Mouse (Mus musculus): ENCODE results near the gene Olfr1251. TPM values are rescaled to one million over a fixed set of nuclear protein-coding genes. Genes with fewer than 3 reads are reported as not detected.
"Not testable (repeated sequence)": the region's sequence is repeated elsewhere in the genome, so short reads cannot be mapped to it uniquely, and the experiment has no call there.

The Olfr1251 gene
- not detected in 2 replicates for polyA plus RNA-seq (2015; fragmentation: Nextera tagmentation; extraction: Ambion mirVana)

DNA sequence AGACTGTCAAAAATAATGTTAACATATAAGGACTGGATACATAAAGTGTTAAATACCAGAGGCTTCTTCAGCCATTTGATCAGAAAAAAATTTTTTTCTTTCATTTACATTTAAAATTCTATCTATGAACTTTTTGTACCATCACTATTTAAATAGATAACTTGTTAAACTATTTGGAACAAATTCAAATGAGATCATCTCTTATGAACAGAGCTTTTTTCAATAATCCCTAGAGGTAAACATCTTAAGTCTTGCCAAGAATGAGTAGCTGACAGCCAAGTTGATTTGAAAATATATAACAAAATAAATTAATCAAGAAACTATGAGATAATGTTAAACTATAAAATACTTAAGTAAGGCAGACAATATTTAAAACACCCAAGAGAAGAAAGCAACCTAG lies at the start of gene Olfr1251:
TSS of gene Olfr1251 (minus strand) at position 101 of the 400 bp plus-strand sequence.
- Histone ChIP-seq H3K4me2 (no peak within 1 kb of the TSS), H3K9me3 (no peaks in the 10 kb centered on the region), H3K27me3 (no peaks in the 10 kb centered on the region), H3K4me1 (no peaks in the 10 kb centered on the region), H3K27ac (no peak within 1 kb of the TSS), H3K4me3 (no peak within 1 kb of the TSS), H3K36me3 (no peaks in the 10 kb centered on the region), H3K9ac (no peak within 1 kb of the TSS)
- no peak for ATAC-seq (ENCODE audit: borderline replicate concordance, extremely low read depth, low FRiP score, low TSS enrichment)

DNA sequence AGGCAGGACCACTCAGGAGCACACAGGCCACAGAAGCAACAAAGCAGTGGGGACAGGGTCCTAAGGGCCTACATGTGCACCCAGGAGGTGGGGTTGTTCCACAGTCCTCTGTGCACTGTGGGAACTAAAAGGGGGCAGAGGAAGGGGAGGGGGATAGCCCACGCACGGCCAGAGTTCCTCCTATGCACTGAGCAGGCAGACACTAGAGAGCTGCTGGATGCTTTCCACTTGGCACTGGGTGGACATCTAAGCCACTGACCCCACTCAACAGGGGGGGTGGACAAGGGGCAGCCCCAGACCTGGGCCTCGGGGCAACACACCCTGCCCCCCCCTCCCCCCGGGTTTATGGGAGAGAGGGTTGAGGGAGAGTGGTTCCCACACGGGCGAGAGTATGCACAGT lies 20.2 kb upstream of the Olfr1251 start:
- H3K9me3 ChIP-seq = no peaks in the 10 kb centered on the region
- H3K9ac ChIP-seq = no peak overlapping the region
- ATAC-seq (ENCODE audit: borderline replicate concordance, extremely low read depth, low FRiP score, low TSS enrichment) = 0 out of 2 replicates have a peak, but pooled peaks have one; percentile 23
- H3K36me3 ChIP-seq = no peaks in the 10 kb centered on the region
- no peak overlapping the region for H3K4me3 ChIP-seq
- no peak overlapping the region for H3K4me2 ChIP-seq
- no peak overlapping the region for H3K27ac ChIP-seq
- no peaks in the 10 kb centered on the region for H3K27me3 ChIP-seq
- H3K4me1 ChIP-seq = no peaks in the 10 kb centered on the region
- 76% methylated on average over 6 of the region's 6 CpGs for WGBS

DNA sequence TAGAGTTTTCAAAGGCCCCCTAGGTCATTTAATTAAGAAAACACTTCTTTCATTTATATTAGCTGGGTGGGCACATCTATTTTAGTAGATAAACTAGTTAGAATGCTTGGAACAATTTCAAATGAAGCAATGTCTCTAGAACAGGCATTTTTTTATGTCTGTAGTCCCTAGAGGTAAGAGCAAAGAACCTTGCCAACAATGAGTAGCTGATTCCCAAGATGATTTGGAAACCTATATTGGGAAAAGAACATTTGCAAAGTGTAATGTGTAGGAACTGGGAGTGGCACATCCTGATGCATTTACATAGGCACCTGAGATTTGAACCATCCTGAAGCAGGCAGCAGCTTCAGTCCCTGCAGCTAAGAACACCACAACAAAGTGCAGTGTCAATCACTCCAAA lies 10.4 kb downstream of the Olfr1251 start, which contains the start of gene Olfr1250:
TSS of gene Olfr1250 (minus strand) at position 101 of the 400 bp plus-strand sequence.
- Histone ChIP-seq H3K27ac (no peak within 1 kb of the TSS), H3K9ac (no peak within 1 kb of the TSS), H3K4me1 (no peaks in the 10 kb centered on the region), H3K36me3 (no peaks in the 10 kb centered on the region), H3K4me2 (no peak within 1 kb of the TSS), H3K4me3 (no peak within 1 kb of the TSS), H3K9me3 (no peaks in the 10 kb centered on the region), H3K27me3 (no peaks in the 10 kb centered on the region)
- ATAC-seq (ENCODE audit: borderline replicate concordance, extremely low read depth, low FRiP score, low TSS enrichment) = no peak

DNA sequence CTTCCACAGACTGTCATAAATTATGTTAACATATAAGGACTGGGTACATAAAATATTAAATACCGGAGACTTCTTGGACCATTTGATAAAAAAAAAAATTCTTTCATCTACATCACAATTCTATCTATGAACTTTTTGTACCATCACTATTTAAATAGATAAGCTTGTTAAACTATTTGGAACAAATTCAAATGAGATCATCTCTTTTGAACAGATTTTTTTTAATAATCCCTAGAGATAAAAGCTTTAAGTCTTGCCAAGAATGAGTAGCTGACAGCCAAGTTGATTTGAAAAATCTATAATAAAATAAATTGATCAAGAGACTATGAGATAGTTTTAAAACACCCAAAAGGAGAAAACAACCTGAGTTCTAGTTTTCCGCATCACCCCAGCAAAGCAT lies 36.9 kb downstream of the Olfr1251 start, which contains the start of gene Olfr1249:
TSS of gene Olfr1249 (minus strand) at position 101 of the 400 bp plus-strand sequence.
- WGBS = 90% methylated on average over 2 of the region's 2 CpGs

DNA sequence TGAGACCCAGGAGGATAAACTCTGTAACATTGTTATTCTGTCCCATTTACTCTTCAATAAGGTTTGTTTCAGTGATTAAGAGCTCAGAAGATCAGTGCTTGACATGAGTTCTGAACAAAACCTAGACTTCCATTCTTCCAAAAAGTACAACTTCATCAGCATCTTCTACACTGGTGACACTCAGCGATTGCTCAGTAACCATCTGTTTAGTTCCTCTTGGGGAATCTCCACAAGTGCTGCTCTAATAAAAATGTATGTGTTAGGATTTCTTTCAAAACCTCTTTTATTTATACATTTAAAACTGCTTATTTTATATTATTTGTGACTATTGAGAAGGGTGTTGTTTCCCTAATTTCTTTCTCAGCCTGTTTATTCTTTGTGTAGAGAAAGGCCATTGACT lies 53.6 kb downstream of the Olfr1251 start, which contains the start of gene Olfr1248:
TSS of gene Olfr1248 (minus strand) at position 101 of the 400 bp plus-strand sequence.
- not testable (repeated sequence) for ATAC-seq (ENCODE audit: borderline replicate concordance, extremely low read depth, low FRiP score, low TSS enrichment); H3K4me2 ChIP-seq; H3K4me1 ChIP-seq; H3K27me3 ChIP-seq; H3K4me3 ChIP-seq; H3K27ac ChIP-seq; H3K9me3 ChIP-seq; H3K36me3 ChIP-seq; H3K9ac ChIP-seq
- 97% methylated on average over 1 of the region's 1 CpGs for WGBS

More for the DNA sequence above, 36.9 kb downstream of the Olfr1251 start, which contains the start of gene Olfr1249:
- H3K27me3 ChIP-seq = no peaks in the 10 kb centered on the region
- no peak for ATAC-seq (ENCODE audit: borderline replicate concordance, extremely low read depth, low FRiP score, low TSS enrichment)
- no peaks in the 10 kb centered on the region for H3K4me1 ChIP-seq
- no peaks in the 10 kb centered on the region for H3K36me3 ChIP-seq
- H3K4me3 ChIP-seq = no peak within 1 kb of the TSS
- no peak within 1 kb of the TSS for H3K4me2 ChIP-seq
- no peak within 1 kb of the TSS for H3K27ac ChIP-seq
- no peak within 1 kb of the TSS for H3K9ac ChIP-seq
- no peaks in the 10 kb centered on the region for H3K9me3 ChIP-seq

Other genes with a start within 250 kb of the Olfr1251 start
- not detected in 2 replicates for gene Olfr1240, start 228.9 kb downstream of the Olfr1251 start, polyA plus RNA-seq (2015; fragmentation: Nextera tagmentation; extraction: Ambion mirVana)
- not detected in 2 replicates for gene Olfr1241, start 184.8 kb downstream of the Olfr1251 start, polyA plus RNA-seq (2015; fragmentation: Nextera tagmentation; extraction: Ambion mirVana)
- gene Olfr1242, start 173.6 kb downstream of the Olfr1251 start, polyA plus RNA-seq (2015; fragmentation: Nextera tagmentation; extraction: Ambion mirVana) = not detected in 2 replicates
- gene Olfr1243, start 140.4 kb downstream of the Olfr1251 start, polyA plus RNA-seq (2015; fragmentation: Nextera tagmentation; extraction: Ambion mirVana) = not detected in 2 replicates
- gene Olfr1245, start 93.5 kb downstream of the Olfr1251 start, polyA plus RNA-seq (2015; fragmentation: Nextera tagmentation; extraction: Ambion mirVana) = not detected in 2 replicates
- gene Olfr1246, start 78.8 kb downstream of the Olfr1251 start, polyA plus RNA-seq (2015; fragmentation: Nextera tagmentation; extraction: Ambion mirVana) = not detected in 2 replicates
- gene Olfr1247, start 57.8 kb downstream of the Olfr1251 start, polyA plus RNA-seq (2015; fragmentation: Nextera tagmentation; extraction: Ambion mirVana) = not detected in 2 replicates
- gene Olfr1248, start 53.7 kb downstream of the Olfr1251 start, polyA plus RNA-seq (2015; fragmentation: Nextera tagmentation; extraction: Ambion mirVana) = not detected in 2 replicates
- not detected in 2 replicates for gene Olfr1249, start 37.0 kb downstream of the Olfr1251 start, polyA plus RNA-seq (2015; fragmentation: Nextera tagmentation; extraction: Ambion mirVana)
- not detected in 2 replicates for gene Olfr1250, start 10.5 kb downstream of the Olfr1251 start, polyA plus RNA-seq (2015; fragmentation: Nextera tagmentation; extraction: Ambion mirVana)
- not detected in 2 replicates for gene Olfr1252, start 53.1 kb upstream of the Olfr1251 start, polyA plus RNA-seq (2015; fragmentation: Nextera tagmentation; extraction: Ambion mirVana)
- gene Olfr1253, start 85.2 kb upstream of the Olfr1251 start, polyA plus RNA-seq (2015; fragmentation: Nextera tagmentation; extraction: Ambion mirVana) = not detected in 2 replicates
- not detected in 2 replicates for gene Olfr1254, start 121.7 kb upstream of the Olfr1251 start, polyA plus RNA-seq (2015; fragmentation: Nextera tagmentation; extraction: Ambion mirVana)
- not detected in 2 replicates for gene Olfr1255, start 140.1 kb upstream of the Olfr1251 start, polyA plus RNA-seq (2015; fragmentation: Nextera tagmentation; extraction: Ambion mirVana)
- gene Olfr1256, start 169.6 kb upstream of the Olfr1251 start, polyA plus RNA-seq (2015; fragmentation: Nextera tagmentation; extraction: Ambion mirVana) = not detected in 2 replicates
- gene Olfr48, start 176.3 kb upstream of the Olfr1251 start, polyA plus RNA-seq (2015; fragmentation: Nextera tagmentation; extraction: Ambion mirVana) = not detected in 2 replicates
- not detected in 2 replicates for gene Olfr1257, start 206.5 kb upstream of the Olfr1251 start, polyA plus RNA-seq (2015; fragmentation: Nextera tagmentation; extraction: Ambion mirVana)